Mouse (Mus musculus) frontal cortex, postnatal 36 days (tissue): ENCODE data around the gene Taf6.
A peak's percentile ranks its signal among the peaks of the same experiment; 100 is the strongest.

Experiments used
- DNase-seq, 2 experiments: peaks; one replicate each; pipeline ENCODE4 v3.0.0; 2022; ENCODE audit warnings: low spot score in 2 of 2

The Taf6 gene

GRCm38 (mm10) chr5:138171695-138172491 lies 15.4 kb downstream of the Taf6 start, which contains the start of the genes Ap4m1 and Mcm7:
Ap4m1 (plus strand) TSS chr5:138172002.
Mcm7 (minus strand) TSS chr5:138172422.
- DNase-seq = peak; percentile 95 to 98

- peak; percentile 94 for DNase-seq
Observed at GRCm38 (mm10) chr5:138170936-138171561, 16.2 kb downstream of the Taf6 start.

- no peak for DNase-seq
Observed at GRCm38 (mm10) chr5:138165594-138165993, 21.7 kb downstream of the Taf6 start.

DNA sequence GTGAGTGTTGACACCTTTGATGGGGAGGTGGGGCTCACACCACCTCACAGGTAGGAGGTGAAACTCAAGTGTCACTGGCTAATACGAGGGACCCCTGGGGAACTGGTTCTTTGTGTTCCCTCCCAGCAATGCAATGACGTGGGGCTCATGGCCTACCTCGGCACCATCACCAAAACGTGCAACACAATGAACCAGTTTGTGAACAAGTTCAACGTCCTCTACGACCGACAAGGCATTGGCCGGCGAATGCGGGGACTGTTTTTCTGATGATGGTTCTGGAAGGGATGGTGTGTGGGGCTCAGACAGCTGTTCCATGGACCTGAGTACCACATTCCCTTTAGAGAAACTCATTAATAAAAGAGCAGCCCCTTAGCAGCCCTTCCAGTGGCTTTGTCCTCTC lies 23.6 kb downstream of the Taf6 start:
- no peak for DNase-seq

DNA sequence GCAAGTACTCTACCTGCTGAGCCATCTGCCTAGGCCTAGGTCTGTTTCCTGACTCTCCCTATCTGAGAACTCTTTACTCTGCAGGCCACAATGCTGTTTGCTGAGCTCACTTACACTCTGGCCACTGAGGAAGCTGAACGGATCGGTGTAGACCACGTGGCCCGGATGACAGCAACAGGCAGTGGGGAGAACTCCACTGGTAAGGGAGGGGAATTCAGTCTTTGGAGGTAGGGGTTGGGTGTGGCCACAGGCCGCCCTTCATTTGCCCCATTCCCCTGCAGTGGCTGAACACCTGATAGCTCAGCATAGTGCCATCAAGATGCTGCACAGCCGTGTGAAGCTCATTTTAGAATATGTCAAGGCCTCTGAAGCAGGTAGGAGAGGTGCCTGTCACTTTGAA lies 24.2 kb downstream of the Taf6 start:
- DNase-seq = no peak

DNA sequence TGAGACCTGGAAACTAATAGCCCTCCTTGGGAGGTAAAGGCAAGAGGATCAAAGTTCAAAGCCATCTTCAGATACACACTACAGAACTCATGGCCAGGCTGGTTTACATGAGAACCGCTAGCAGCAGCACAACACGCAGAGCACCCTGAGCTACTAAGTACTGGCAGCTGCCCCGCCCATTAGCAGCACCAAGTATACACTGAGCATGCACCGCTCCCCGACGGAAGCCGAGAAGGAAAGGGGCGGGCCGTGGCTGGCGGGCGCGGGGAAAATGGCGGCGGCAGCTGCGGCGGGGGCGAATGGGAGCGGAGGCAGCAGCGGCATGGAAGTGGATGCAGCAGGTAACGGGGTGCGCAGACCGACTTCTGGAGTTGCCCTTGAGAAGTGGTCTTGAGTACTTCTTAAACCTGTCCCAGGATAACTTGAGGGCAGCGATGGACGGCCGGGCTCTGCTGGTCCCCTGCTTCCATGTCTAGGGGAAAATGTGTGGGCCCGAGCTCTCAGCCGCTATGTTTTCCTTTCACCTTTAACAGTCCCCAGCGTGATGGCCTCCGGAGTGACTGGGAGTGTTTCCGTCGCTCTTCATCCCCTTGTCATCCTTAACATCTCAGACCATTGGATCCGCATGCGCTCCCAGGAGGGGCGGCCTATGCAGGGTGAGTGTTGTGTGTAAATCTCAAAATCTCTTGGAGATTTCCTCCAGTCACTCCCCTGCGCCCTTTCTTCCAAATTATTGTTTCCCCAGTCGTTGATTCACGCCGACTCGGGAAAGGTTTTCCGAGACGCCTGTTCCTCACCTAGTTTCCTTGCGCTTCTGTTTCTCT lies 26.2 kb downstream of the Taf6 start, which contains the start of gene Cops6:
TSS of gene Cops6 (plus strand) at position 230 of the 824 bp plus-strand sequence.
- peak; percentile 94 to 96 for DNase-seq

DNA sequence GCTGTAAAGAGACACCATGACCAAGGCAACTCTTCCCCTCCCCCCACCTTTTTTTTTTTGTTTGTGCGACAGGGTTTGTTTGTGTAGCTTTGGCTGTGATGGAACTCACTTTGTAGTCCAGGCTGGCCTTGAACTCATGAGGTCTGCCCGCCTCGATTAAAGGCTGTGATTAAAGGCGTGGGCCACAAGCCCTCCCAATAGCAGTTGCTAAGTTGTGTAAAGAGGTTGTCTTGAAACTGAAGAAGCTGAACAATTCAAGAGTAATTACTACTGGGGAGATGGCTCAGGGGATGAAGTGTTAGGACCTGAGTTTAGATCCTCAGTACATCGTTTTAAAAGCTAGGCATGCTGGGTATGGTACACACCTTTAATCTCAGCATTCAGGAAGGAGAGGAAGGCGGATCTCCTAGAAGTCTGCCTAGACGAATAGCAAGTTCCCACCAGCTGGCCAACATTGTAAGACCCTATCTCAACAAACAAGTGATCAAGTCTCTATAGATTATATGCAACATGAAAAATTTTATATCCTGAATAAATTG lies 27.0 kb downstream of the Taf6 start:
- DNase-seq = no peak

GRCm38 (mm10) chr5:138155443-138155976 lies 31.7 kb downstream of the Taf6 start, which contains the start of gene Zfp113:
Zfp113 (minus strand) TSS chr5:138155744.
- peak; percentile 90 to 94 for DNase-seq

- DNase-seq = no peak
Observed at GRCm38 (mm10) chr5:138154390-138154789, 32.9 kb downstream of the Taf6 start.

GRCm38 (mm10) chr5:138138585-138138984 lies 48.7 kb downstream of the Taf6 start:
- no peak for DNase-seq

DNA sequence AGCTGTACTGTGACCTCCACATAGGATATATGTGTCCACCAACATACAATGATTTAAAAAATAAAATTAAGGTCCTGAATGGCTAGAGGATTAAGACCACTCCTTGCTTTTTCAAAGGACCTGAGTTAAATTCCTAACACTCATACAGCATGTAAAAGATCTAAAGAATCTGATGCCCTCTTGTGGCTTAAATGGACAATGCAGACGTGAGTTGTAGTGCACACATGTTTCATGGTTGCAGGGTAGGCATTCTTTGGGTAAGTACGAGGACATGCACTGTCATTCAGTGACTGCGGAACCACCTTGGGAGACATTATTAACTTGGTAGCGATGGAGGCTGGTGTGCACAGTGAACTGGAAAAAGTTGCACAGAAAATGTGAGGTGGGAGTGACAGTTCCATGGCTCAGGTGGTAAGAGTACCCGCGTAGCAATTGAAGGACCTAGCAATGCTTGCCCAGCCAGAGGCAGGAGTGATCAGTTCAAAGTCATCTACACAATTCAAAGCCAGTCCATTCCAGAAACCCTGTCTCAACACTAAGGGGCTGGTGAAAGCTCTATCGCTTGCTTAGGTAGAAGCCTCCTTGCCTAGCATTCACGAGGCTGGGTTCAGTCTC lies 49.2 kb downstream of the Taf6 start:
- peak in 1 of 2 experiments; percentile 38 for DNase-seq

- DNase-seq = no peak
Observed at GRCm38 (mm10) chr5:138137257-138137656, 50.0 kb downstream of the Taf6 start.

DNA sequence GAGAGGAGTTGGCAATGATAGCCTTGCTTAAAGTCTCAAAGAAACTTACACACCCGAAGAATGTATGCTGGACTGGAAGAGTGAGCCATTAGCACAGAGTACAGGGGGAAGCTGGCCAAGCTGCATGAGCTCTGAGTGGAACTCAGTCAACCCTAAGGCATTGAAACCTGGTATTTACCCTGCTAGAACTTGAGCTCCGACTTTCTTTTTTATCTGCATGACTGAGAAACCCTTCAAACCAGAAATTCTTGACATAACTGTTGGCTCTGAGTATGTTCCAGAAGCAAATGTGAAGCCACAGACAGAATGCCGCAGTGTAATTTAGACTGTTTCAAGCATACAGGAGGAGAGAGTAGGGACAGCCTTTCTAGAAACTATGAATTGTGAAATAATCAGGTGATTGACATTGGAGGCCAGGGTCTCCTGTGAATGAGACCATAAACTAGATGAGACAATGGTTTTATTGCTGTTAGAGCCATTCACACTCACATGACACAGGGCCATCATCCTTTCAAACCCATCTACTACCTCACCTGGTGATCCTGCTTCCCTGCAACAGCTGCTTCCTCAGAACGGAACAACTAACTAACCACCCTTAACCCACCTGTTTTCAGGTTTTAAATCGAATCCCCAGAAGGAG lies 54.7 kb downstream of the Taf6 start:
- DNase-seq = no peak
